Mouse (Mus musculus) hindbrain, embryonic 13.5 days (tissue): ENCODE data around the gene Akr1d1. TPM values are rescaled to one million over a fixed set of nuclear protein-coding genes. Genes with fewer than 3 reads are reported as not detected.

Experiments
- ATAC-seq: fragments of 200-750 bp; cut with Nextera tagmentation; 2 replicates; pipeline ENCODE4 v1.8.0; 2017; ENCODE audit warnings: moderate TSS enrichment; ENCODE audit not compliant: low FRiP score
- H3K27ac ChIP-seq: fragments of 300-500 bp; sonication (generic); 2 replicates; pipeline ENCODE4 v1.5.1; 2015; ENCODE audit warnings: inconsistent platforms, mild to moderate bottlenecking, moderate library complexity
- H3K27me3 ChIP-seq: fragments of 300-500 bp; sonication (generic); 2 replicates; pipeline ENCODE4 v1.6.1; 2015; ENCODE audit warnings: mild to moderate bottlenecking, inconsistent platforms
- H3K36me3 ChIP-seq: fragments of 300-500 bp; sonication (generic); 2 replicates; pipeline ENCODE4 v1.6.1; 2015; ENCODE audit warnings: mild to moderate bottlenecking, inconsistent platforms
- H3K4me1 ChIP-seq: fragments of 300-500 bp; sonication (generic); replicated peaks from 2 replicates; pipeline ENCODE4 v1.6.1; 2015; ENCODE audit warnings: inconsistent platforms
- H3K4me2 ChIP-seq: fragments of 300-500 bp; sonication (generic); 2 replicates; pipeline ENCODE4 v1.6.1; 2015; ENCODE audit warnings: inconsistent platforms, mild to moderate bottlenecking, moderate library complexity
- H3K4me3 ChIP-seq: fragments of 300-500 bp; sonication (generic); 2 replicates; pipeline ENCODE4 v1.5.1; 2015; ENCODE audit warnings: mild to moderate bottlenecking, inconsistent platforms
- H3K9ac ChIP-seq: fragments of 300-500 bp; sonication (generic); 2 replicates; pipeline ENCODE4 v1.6.1; 2015; ENCODE audit warnings: mild to moderate bottlenecking, inconsistent platforms
- H3K9me3 ChIP-seq: fragments of 300-500 bp; sonication (generic); 2 replicates; pipeline ENCODE4 v1.6.1; 2016; ENCODE audit warnings: inconsistent platforms
- WGBS: fragments of 180-500 bp; shearing (Covaris S2); methylation state at CpG from one replicate; pipeline ENCODE4 v1.1.7; 2015; 5-methylcytosine and 5-hydroxymethylcytosine counted together
- polyA plus RNA-seq: library from polyadenylated mRNA; unstranded; fragments of >200 nt; fragmentation: Nextera tagmentation; extraction: Ambion mirVana; gene quantifications from 2 replicates; pipeline ENCODE4 v1.2.1, GENCODE M21; 2015

Gene Akr1d1
- polyA plus RNA-seq, 1 experiment from 2014 or later, result not detected

DNA sequence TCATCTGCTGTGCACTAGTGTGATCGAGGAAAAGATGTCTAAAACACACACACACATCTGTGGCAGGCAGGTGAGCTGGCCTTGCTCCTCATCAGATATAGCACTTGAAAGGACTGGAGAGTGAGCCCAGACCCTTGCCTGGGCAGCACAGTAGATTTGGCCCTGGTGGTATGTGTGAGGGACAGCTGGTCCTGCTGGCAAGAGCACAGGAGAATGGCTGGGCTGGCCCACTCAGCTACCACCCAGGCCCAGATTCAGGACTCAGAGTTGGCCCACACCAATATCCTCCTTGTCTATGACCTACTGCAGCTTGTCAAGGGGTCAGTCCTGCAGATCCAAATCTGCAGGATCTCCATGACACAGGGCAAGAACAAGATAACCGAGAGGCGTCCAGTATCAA, 6.9 kb downstream of the Akr1d1 start:
- no peak for ATAC-seq
- no peaks in the 10 kb centered on the region for H3K27me3 ChIP-seq
- no peak overlapping the region for H3K4me3 ChIP-seq
- H3K9me3 ChIP-seq, result no peaks in the 10 kb centered on the region
- no peak overlapping the region for H3K27ac ChIP-seq
- WGBS, result 92% methylated on average over 3 of the region's 3 CpGs
- no peaks in the 10 kb centered on the region for H3K4me1 ChIP-seq
- no peak overlapping the region for H3K4me2 ChIP-seq
- H3K36me3 ChIP-seq, result no peaks in the 10 kb centered on the region
- no peak overlapping the region for H3K9ac ChIP-seq

DNA sequence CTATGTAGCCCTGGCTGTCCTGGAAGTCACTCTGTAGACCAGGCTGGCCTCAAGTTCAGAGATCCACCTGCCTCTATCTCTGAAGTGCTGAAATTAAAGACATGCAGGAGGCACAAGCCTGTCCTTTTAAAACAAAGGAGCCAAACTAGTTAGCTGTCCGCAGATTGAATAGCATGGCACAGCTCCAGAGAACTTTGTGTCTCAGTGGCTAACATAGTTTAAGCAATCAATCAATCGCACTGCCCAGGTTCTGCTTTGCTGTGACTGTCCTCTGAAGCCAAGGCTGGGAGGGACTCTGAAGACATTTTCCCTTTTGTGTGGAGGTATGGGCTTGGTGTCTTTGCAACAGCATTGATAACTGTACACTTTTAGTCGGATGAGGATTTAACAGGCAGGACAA, 7.8 kb downstream of the Akr1d1 start:
- no peak overlapping the region for H3K9ac ChIP-seq
- no peaks in the 10 kb centered on the region for H3K27me3 ChIP-seq
- no peak overlapping the region for H3K4me3 ChIP-seq
- no peaks in the 10 kb centered on the region for H3K36me3 ChIP-seq
- no peaks in the 10 kb centered on the region for H3K4me1 ChIP-seq
- H3K9me3 ChIP-seq, result no peaks in the 10 kb centered on the region
- WGBS, result 82% methylated on average over 3 of the region's 3 CpGs
- no peak overlapping the region for H3K27ac ChIP-seq
- no peak for ATAC-seq
- H3K4me2 ChIP-seq, result no peak overlapping the region

DNA sequence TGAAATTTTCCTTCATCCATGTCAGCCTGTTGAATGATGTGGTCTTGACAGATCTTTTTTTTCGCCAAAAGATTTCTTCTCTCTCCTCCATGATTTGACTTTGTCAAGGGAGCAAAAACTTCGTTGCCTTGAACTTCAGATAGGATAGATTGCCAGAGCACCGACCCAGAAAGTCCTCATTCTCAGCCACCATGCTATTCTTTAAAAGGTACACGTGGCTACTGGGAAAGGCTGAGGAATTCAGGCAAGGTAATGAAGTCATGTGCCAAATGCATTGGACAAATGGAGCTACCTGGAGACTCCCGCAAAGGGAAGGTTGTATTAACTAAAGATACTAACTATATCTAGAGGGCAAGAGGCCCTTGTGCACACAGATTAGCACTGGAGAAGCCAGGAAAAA, 8.8 kb downstream of the Akr1d1 start:
- no peak overlapping the region for H3K9ac ChIP-seq
- H3K27me3 ChIP-seq, result no peaks in the 10 kb centered on the region
- no peak for ATAC-seq
- 88% methylated on average over 5 of the region's 5 CpGs for WGBS
- no peaks in the 10 kb centered on the region for H3K9me3 ChIP-seq
- no peak overlapping the region for H3K4me2 ChIP-seq
- H3K4me3 ChIP-seq, result no peak overlapping the region
- no peak overlapping the region for H3K27ac ChIP-seq
- no peaks in the 10 kb centered on the region for H3K4me1 ChIP-seq
- no peaks in the 10 kb centered on the region for H3K36me3 ChIP-seq

DNA sequence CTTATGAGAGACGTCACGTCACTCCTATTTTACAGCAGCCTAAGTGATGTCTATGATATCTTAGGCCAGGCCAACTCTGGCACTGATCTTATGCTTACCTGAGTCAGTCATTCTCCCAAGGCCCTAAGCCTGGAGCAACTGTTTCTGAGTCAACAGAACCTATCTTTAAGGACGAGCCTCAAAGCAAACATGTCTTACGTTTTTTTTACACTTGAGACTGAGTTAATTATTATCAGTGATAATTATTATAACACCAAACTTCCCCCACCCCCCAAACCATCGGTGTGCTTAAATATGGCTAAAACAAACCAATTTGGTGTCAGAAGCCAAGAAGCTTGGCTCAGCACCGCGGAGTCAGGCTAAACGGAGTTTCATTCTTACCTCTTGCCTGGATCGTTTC, 9.4 kb downstream of the Akr1d1 start:
- ATAC-seq, result no peak
- no peak overlapping the region for H3K27ac ChIP-seq
- H3K4me2 ChIP-seq, result no peak overlapping the region
- H3K9me3 ChIP-seq, result no peaks in the 10 kb centered on the region
- no peak overlapping the region for H3K9ac ChIP-seq
- H3K4me1 ChIP-seq, result no peaks in the 10 kb centered on the region
- no peaks in the 10 kb centered on the region for H3K36me3 ChIP-seq
- H3K27me3 ChIP-seq, result no peaks in the 10 kb centered on the region
- 88% methylated on average over 9 of the region's 9 CpGs for WGBS
- H3K4me3 ChIP-seq, result no peak overlapping the region

DNA sequence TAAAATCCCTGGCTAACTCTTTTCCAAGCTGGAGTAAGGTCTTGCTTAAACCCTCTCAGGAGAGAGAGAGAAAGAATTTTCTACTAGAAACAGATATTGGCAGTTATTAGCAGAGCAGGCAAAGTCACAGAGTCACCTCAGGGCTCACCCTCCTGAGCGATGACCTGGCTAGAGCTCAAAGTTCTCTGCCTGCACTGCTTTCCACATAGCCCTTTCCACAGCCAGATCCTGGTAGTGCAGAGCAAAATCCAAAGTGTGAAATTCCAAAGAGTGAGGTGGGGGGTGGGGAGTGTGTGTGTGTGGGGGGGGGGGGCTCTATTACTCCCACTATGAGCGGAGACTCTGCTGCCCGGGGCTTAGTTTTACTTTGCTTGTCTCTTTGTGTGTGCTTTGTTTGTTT, 10.1 kb downstream of the Akr1d1 start:
- 75% methylated on average over 3 of the region's 3 CpGs for WGBS
- H3K9me3 ChIP-seq, result no peaks in the 10 kb centered on the region
- H3K9ac ChIP-seq, result no peak overlapping the region
- H3K4me3 ChIP-seq, result no peak overlapping the region
- no peaks in the 10 kb centered on the region for H3K36me3 ChIP-seq
- H3K27me3 ChIP-seq, result no peaks in the 10 kb centered on the region
- no peak overlapping the region for H3K27ac ChIP-seq
- H3K4me2 ChIP-seq, result no peak overlapping the region
- no peaks in the 10 kb centered on the region for H3K4me1 ChIP-seq
- no peak for ATAC-seq

DNA sequence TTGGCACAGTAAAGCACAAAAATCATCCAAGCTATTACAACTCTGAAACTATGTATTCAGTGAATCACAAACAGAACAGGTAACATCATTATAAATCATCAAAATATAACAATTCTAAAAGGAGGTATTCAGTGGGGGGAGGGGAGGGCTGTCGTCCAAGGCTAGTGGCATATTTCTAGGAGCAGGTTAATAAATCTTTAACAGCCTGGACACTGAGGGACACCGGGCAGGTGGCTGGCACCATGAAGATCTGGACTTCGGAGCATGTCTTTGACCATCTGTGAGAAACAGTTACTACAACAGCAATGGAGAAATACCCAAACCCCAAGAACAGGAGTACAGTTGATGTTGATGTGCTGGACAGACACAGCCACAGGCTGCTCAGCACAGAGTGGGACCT, 11.2 kb downstream of the Akr1d1 start:
- ATAC-seq, result no peak
- Histone ChIP-seq H3K9ac (no peak overlapping the region), H3K9me3 (no peaks in the 10 kb centered on the region), H3K27ac (no peak overlapping the region), H3K4me1 (no peaks in the 10 kb centered on the region), H3K27me3 (no peaks in the 10 kb centered on the region), H3K4me2 (no peak overlapping the region), H3K4me3 (no peak overlapping the region), H3K36me3 (no peaks in the 10 kb centered on the region)
- WGBS, result 90% methylated on average over 3 of the region's 3 CpGs

DNA sequence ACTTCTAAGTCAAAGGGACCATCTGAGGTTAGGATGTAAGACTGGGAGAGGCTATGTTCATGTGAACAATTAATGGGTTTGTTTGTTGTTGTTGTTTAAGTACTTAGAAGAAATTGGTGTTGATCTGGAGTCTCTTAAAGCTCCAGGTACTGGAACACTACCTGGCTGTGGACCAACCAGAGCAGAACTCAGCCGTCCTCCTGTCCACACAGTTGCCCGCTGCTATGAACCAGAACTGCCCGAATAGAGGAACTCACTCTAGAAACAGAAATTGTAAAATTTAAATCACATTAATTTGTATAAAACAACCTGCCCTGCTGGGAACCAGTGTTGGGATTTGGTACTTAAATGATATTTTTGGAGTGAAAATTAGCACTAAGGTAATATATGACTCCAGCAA, 12.2 kb downstream of the Akr1d1 start:
- no peaks in the 10 kb centered on the region for H3K36me3 ChIP-seq
- ATAC-seq, result no peak
- H3K27me3 ChIP-seq, result no peaks in the 10 kb centered on the region
- H3K4me1 ChIP-seq, result no peaks in the 10 kb centered on the region
- no peak overlapping the region for H3K27ac ChIP-seq
- H3K4me2 ChIP-seq, result no peak overlapping the region
- no peak overlapping the region for H3K9ac ChIP-seq
- WGBS, result 97% methylated on average over 3 of the region's 3 CpGs
- H3K4me3 ChIP-seq, result no peak overlapping the region
- H3K9me3 ChIP-seq, result no peaks in the 10 kb centered on the region

DNA sequence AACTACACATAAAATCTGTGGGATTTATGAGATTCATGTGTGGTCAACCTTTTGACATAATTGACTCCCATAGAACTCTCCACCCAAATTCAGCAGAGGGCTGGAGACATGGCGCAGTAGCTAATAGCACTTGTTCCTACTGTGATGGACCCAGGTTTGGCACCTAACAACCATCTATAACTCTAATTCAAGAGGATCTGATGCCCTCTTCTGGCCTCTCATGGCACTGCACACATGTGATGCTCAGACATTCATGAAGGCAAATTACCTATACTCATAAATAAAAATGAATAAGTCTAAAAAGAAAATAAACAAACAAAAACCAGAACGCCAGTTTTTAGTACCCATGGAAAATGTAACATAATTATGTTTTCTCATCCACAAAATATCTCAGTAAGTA, 22.8 kb downstream of the Akr1d1 start:
- Histone ChIP-seq H3K9ac (no peak overlapping the region), H3K9me3 (no peaks in the 10 kb centered on the region; the same call in 1 of the 2 replicates), H3K36me3 (no peaks in the 10 kb centered on the region), H3K27me3 (no peaks in the 10 kb centered on the region), H3K4me1 (no peaks in the 10 kb centered on the region), H3K4me3 (no peak overlapping the region), H3K27ac (no peak overlapping the region), H3K4me2 (no peak overlapping the region)
- 86% methylated on average over 2 of the region's 2 CpGs for WGBS
- no peak for ATAC-seq

DNA sequence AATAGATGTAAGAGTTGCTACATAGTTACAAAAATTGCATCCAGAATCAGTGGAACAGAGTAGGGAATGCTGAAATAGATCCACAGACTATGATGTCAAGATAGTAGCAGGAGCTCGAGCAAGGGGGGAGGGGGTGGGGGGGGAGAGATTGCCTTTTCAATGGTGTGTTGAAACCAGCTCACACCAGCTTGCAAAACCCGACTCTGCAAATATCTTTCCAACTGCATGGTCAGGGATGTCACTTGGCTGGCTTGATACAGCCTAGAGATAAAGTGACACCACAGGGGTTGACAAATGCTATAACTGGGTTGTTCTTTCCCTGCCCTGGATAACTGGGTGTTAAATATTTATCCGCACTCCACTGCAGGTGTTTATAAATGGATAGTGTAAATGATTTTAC, 24.0 kb downstream of the Akr1d1 start:
- Histone ChIP-seq H3K36me3 (no peaks in the 10 kb centered on the region), H3K9ac (no peak overlapping the region), H3K4me2 (no peak overlapping the region), H3K4me1 (no peaks in the 10 kb centered on the region), H3K27ac (no peak overlapping the region), H3K4me3 (no peak overlapping the region), H3K9me3 (no peaks in the 10 kb centered on the region; the same call in 1 of the 2 replicates), H3K27me3 (no peaks in the 10 kb centered on the region)
- ATAC-seq, result no peak
- WGBS, result 73% methylated on average over 3 of the region's 3 CpGs

DNA sequence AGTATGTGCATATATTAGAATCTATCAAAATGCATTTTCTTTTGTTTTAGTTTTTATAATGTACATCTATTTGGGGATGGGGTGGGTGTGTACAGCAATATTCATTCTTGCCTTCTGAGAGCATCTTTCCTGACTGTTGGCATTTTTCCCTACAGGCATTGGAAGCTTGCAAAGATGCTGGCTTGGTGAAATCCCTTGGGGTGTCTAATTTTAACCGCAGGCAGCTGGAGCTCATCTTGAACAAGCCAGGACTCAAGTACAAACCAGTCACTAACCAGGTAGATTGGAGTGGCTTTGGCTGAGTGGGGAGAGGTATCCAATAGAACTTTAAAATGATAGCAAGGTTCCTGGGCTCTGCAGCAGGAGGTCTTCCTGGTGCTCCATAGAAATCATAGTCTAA, 24.4 kb downstream of the Akr1d1 start:
- no peaks in the 10 kb centered on the region for H3K36me3 ChIP-seq
- no peak overlapping the region for H3K4me2 ChIP-seq
- no peak for ATAC-seq
- no peak overlapping the region for H3K27ac ChIP-seq
- no peaks in the 10 kb centered on the region; the same call in 1 of the 2 replicates for H3K9me3 ChIP-seq
- H3K4me1 ChIP-seq, result no peaks in the 10 kb centered on the region
- H3K4me3 ChIP-seq, result no peak overlapping the region
- WGBS, result 71% methylated on average over 1 of the region's 1 CpGs
- no peak overlapping the region for H3K9ac ChIP-seq
- H3K27me3 ChIP-seq, result no peaks in the 10 kb centered on the region

DNA sequence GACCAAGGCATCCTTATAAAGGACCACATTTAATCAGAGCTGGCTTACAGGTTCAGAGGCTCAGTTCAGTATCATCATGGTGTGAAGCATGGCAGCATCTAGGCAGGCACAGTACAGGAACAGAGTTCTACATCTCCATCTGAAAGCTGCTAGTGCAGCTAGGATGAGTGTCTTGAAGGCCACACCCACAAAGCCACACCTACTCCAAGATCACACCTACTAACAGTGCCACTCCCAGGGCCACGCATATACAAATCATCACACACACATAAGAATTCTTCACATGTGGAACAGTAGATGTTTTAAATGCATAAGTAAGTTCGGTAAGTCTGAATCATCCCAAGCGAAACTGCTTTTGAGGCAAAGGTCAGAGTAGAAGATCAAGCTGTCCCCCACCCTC, 33.9 kb downstream of the Akr1d1 start:
- Histone ChIP-seq H3K9me3 (no peaks in the 10 kb centered on the region), H3K4me3 (no peak overlapping the region), H3K36me3 (no peaks in the 10 kb centered on the region), H3K4me1 (no peaks in the 10 kb centered on the region), H3K4me2 (no peak overlapping the region), H3K27ac (no peak overlapping the region), H3K9ac (no peak overlapping the region), H3K27me3 (no peaks in the 10 kb centered on the region)
- ATAC-seq, result no peak
- WGBS, result 84% methylated on average over 3 of the region's 3 CpGs

DNA sequence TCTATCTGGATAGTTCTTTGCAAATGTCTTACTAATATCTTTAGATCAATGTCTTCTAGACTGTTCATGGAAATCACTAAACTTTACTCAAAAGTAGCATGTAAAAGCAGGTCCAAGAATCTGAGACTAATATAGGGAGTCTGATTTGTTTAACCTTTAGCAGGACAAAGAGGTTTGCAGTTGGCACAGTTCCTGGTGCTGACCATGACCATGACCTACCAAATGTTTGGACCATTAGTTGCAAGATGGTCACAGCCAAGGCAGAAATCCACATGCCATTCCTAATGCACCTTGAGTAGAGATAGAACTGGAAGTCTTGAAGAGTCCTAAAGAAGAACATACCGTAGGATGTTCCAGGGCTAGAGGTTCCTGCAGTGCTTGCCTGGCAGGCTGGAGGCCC, 37.4 kb downstream of the Akr1d1 start:
- no peak for ATAC-seq
- Histone ChIP-seq H3K36me3 (no peaks in the 10 kb centered on the region), H3K27ac (no peak overlapping the region), H3K9ac (no peak overlapping the region), H3K4me1 (no peaks in the 10 kb centered on the region), H3K4me3 (no peak overlapping the region), H3K9me3 (no peaks in the 10 kb centered on the region), H3K4me2 (no peak overlapping the region), H3K27me3 (no peaks in the 10 kb centered on the region)
- 94% methylated on average over 1 of the region's 1 CpGs for WGBS

DNA sequence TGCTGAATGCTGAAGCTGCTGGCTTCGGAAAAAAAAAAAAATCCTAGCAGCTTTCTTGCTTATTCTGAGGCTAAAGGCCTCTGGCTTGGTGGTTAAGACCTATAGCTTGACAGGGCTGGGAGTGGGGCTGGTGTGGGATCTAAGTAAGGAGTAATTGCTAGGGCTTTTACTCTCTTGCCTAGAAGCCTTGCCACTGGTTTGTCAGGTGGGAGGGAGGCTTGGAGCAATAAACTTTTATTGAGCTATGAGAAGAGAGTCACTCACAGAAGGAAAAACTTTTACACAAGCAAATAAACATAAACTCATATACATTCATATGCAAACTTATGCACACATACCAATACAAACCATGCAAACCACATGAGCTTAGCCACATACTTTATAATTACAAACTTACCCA, 42.0 kb downstream of the Akr1d1 start:
- no peaks in the 10 kb centered on the region for H3K36me3 ChIP-seq
- H3K9ac ChIP-seq, result no peak overlapping the region
- WGBS, result 81% methylated on average over 1 of the region's 1 CpGs
- H3K4me2 ChIP-seq, result no peak overlapping the region
- no peaks in the 10 kb centered on the region for H3K4me1 ChIP-seq
- H3K9me3 ChIP-seq, result no peaks in the 10 kb centered on the region
- H3K4me3 ChIP-seq, result no peak overlapping the region
- no peak overlapping the region for H3K27ac ChIP-seq
- H3K27me3 ChIP-seq, result no peaks in the 10 kb centered on the region
- no peak for ATAC-seq

DNA sequence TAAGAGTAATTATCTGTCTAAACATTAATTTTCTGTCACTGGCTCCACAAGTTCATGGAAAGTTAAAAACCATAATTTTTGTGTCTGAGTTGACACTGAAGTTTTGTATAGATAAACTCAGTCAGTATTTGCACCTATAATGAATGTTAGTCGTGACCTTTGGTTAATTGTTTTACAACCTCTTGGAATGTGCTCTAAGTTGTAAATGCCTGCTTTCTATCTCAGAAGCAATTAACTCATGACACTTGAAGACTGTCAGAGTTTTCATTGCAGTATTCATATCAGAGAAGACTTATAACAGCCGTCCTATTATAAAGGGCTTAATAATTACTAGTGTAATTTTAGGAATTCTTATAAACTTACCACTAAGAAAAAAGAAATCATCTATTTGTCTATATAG, 43.0 kb downstream of the Akr1d1 start:
- Histone ChIP-seq H3K4me2 (no peak overlapping the region), H3K4me1 (no peaks in the 10 kb centered on the region), H3K9me3 (no peaks in the 10 kb centered on the region), H3K27ac (no peak overlapping the region), H3K27me3 (no peaks in the 10 kb centered on the region), H3K36me3 (no peaks in the 10 kb centered on the region), H3K9ac (no peak overlapping the region), H3K4me3 (no peak overlapping the region)
- no peak for ATAC-seq
- 77% methylated on average over 2 of the region's 2 CpGs for WGBS
